Mouse (Mus musculus) adrenal gland, postnatal 36 days (tissue): ENCODE data around the gene Pdgfra. TPM values are rescaled to one million over a fixed set of nuclear protein-coding genes. Genes with fewer than 3 reads are reported as not detected.

Experiments used
- DNase-seq, 2 experiments: peaks; one replicate each; pipeline ENCODE4 v3.0.0; 2021; ENCODE audit warnings: mixed read lengths in 1 of 2
- total RNA-seq, 2 experiments: library from RNA; stranded (reverse); gene quantifications; 2 replicates each; pipeline ENCODE4 v1.2.3; 2021

The Pdgfra gene
- total RNA-seq, 2 experiments from 2014 or later: 33.4 to 48.2 TPM

GRCm38 (mm10) chr5:75155741-75156553 is 3.9 kb downstream of the Pdgfra start:
- DNase-seq: peak; percentile 90 to 93

- peak; percentile 18 to 26 for DNase-seq
These were observed 4.5 kb downstream of the Pdgfra start for GRCm38 (mm10) chr5:75156554-75157036.

GRCm38 (mm10) chr5:75157038-75157437 is 4.9 kb downstream of the Pdgfra start:
- peak; percentile 49 to 69 for DNase-seq

DNA sequence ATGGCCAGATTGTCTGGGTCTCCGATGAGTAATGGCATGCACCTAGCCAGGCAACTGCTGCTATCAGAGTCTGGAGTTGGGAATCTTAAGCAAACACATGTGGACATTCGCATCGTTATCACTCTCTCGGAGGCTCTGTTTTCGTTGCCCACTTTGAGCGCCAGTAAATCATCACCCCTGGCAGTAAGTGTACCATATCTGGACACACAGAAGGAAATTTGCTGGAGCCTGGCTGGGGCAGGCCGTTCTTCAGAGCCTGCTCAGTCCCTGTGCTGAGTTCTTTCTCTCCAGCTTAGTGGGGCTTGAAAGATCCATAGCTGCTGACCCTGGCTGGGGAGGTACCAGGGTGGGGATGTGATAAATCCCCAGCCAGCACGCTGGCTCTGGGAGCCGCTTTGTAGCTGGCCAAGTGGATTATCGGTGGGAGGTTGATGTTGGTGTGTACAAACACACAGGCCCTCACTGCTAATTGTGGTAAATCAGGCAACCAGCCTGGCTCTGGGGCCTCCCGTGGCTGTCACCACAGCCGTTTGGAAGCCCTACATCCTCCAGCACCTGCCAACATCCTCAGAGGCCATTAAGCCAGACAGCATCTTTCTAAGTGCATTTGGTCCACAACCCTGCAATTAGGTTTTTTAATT is 8.6 kb downstream of the Pdgfra start:
- DNase-seq: no peak

GRCm38 (mm10) chr5:75161586-75161985 is 9.5 kb downstream of the Pdgfra start:
- no peak for DNase-seq

DNA sequence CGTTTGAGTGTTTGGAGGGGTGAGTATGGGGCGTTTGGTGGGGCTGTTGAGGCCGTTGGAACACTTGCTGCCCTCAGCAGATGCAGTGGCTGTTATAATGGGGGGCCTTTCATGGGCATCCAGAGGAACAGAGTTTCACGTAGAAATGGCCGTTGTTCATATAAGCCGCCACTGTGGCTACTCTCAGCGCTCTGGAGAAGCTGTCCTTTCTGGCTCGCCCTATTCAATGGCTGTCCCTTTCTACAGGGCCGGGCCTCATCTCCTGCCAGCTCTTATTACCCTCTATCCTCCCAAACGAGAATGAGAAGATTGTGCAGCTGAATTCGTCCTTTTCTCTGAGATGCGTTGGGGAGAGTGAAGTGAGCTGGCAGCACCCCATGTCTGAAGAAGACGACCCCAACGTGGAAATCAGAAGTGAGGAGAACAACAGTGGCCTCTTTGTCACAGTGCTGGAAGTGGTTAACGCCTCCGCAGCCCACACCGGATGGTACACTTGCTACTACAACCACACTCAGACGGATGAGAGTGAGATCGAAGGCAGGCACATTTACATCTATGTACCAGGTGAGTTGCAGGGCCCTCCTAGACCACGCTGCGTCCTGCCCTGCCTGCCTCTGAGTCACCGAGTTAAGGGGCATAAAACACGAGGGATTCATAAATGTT is 11.3 kb downstream of the Pdgfra start:
- DNase-seq: no peak

DNA sequence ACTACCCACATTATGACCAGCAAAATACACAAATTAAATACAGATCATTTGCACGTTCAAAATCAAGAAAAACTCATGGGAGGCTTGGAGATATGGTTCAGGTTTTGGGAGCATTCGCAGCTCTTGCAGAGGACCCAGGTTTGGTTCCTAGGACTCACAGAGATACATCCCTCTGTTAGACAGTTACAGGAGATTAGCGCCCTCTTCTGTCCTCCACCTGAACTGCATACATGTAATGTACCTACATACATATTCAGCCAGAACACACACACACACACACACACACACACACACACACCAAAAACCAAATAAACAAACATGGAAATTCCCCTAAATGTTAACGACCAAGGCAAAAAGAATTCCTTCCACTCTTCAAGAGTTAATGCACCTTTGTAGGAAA is 12.6 kb downstream of the Pdgfra start:
- DNase-seq: no peak

DNA sequence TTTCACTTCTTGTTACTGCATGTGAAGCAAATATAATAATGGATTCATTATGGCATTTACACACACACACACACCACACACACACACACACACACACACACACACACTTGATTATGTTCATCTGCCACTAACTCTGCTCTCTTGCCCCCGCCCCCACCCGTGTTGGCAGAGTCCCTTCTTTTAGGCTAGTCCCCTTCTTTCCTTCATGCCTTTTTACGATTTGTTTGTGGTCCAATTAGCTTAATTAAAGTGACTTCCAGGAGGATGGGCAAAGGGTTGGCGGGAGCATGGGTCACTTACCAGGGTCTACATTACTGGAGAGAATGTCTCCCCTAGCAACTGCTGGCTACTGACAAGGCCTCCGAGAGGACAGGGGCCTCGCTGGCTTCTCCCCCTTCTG is 17.7 kb downstream of the Pdgfra start:
- DNase-seq: no peak

DNA sequence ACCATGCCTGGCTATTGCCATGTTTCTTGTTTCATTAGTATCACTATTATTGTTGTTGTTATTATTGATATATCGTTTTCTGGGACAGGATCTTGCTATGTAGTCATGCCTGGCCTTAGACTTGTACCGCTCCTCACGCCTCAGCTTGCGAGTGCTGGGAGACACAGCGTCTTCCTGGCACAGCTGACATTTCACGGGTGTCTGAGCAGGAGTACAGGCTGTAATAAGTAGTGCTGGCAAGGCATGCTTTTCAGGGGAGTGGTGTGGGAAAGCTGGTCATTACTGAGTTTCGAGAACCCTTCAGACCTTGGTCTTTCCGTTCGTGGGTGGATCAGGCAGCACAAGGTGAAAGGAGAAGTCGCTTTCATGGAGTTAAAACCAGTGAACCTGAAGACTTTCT is 19.8 kb downstream of the Pdgfra start:
- no peak for DNase-seq

GRCm38 (mm10) chr5:75179249-75179648 is 27.2 kb downstream of the Pdgfra start:
- DNase-seq: no peak

GRCm38 (mm10) chr5:75179726-75180290 is 27.7 kb downstream of the Pdgfra start:
- DNase-seq: no peak

DNA sequence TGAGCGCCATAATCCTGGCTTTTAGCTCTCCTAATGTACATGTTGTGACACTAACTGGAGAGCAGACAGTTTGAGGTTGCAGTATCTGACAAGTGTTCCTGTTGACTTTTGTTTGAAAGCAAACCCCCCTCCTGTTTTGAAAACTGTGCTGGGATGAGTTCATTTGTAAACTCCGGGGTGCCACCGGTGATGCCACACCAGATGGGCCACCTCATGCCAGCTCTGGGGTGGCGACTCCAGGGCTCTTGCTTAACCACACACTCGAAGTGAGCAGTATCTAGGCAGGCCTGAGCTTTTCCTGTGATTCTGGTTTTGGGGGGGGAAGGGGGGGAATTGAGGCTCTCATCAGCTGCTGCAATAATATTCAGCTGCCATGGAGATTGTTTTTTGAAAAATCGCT is 31.6 kb downstream of the Pdgfra start:
- no peak for DNase-seq

DNA sequence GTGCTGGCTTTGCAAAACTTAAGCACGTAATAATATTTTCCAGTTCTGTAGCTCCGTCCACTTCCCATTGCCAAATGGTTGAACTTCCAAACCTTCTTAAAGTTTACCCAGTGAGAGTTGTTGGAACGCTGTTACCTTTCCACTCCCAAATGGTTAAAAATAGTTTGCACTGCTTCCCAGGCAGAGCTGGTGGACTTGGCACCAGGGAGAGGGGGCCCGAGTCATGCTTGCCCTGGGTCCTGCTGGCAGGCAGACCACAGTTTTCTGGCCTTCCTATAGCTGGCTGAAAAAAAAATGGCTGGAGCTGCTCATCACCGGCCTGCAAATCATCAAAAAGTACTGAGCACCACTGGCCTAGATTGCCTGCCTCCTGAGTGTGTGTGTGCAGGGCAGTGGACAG is 32.0 kb downstream of the Pdgfra start:
- no peak for DNase-seq

GRCm38 (mm10) chr5:75184693-75185235 is 32.7 kb downstream of the Pdgfra start:
- DNase-seq: no peak

DNA sequence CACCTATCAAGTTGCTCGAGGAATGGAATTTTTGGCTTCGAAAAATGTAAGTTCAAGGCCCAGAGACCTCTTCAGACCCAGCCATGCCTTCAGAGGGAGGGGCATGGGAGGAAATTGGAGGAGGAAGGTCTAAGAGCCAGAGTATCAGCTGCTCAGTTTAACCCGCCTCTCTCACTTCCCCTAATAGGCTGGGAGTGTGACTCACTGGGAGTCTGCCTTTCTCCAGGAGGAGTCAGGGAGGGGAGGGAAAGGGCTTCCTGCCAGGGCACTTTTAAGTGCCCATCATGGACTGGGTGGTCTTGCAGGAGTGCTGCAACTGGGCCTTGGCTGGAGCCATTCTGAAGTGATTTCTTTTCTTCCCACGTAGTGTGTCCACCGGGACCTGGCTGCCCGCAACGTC is 33.5 kb downstream of the Pdgfra start:
- DNase-seq: no peak

DNA sequence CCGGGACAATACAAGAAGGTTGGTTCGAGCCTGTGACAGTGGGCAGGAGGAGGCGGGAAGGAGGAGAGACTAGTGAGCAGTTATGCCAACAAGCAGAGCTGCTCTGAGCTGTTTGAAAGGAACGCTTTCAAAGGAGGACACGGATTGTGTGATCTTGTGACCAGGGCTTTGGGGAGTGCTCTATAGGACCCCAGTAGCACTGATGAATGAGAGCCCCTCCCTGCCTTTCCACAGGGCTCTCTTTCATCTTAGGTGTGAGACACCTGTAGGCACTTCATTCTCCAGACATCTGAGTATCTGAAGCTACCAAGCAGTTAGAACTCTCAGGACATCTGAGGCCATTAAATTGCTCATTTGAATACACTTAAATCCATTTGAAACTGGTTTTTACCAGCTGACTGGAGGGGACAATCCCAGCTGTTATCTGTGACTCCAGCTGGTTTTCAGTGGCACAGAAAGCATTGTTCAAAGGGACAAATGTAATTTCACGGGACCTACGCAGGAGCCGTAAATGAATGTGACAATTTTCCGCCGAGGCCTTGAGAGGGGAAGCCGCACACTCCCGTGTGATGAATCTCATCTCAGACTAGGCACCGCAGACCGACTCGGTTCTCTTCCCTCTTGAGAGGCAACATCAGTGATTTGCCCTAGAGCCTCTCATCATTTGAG is 37.4 kb downstream of the Pdgfra start:
- DNase-seq: no peak

DNA sequence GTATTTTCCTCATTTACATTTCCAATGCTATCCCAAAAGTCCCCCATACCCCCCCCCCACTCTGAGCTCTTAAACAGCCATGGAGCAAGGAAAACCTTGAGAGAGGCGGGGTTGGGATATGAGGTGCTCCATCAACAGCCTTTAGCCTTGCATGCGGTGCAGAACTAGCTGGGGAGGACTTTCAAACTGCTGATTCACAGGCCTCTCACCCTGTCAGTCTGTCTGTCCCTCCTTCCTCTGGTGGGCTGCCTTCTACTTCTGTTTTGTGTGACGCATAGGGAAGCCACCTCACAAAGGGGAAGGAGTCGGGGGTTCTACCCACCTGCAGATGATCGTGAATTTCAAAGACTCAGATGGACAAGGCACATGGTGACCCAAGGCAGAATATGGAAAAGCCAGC is 41.0 kb downstream of the Pdgfra start:
- no peak for DNase-seq

DNA sequence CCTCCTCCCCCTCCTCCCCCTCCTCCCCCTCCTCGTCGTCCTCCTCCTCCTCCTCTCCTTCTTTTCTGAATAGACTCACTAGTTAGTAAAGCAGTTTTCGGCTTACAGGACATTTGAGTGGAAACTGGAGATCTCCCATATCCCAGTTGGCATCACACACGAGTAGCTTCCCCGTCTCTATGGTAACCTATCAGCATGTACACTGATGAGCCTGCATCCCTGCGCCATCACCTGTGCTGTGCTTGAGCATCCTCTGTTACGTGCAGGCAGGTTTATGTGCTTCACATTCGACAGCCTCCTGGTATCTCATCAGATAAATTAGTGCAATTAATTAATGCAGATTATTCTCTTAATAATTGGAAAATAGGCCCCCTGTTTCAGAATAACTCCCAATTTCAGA is 46.3 kb downstream of the Pdgfra start:
- no peak for DNase-seq

- no peak for DNase-seq
These were observed 47.7 kb downstream of the Pdgfra start for GRCm38 (mm10) chr5:75199698-75200365.

GRCm38 (mm10) chr5:75200366-75200724 is 48.3 kb downstream of the Pdgfra start:
- DNase-seq: no peak

GRCm38 (mm10) chr5:75207905-75208304 is 55.8 kb downstream of the Pdgfra start:
- peak in 1 of 2 experiments; percentile 7 for DNase-seq
